Mouse (Mus musculus): ENCODE data around the gene Vwa1. TPM values are rescaled to one million over a fixed set of nuclear protein-coding genes. Genes with fewer than 3 reads are reported as not detected.
A peak's percentile ranks its signal among the peaks of the same experiment; 100 is the strongest.

The Vwa1 gene
- total and polyA plus RNA-seq, 2 experiments from 2014 or later, result 7.5 to 15.5 TPM

DNA sequence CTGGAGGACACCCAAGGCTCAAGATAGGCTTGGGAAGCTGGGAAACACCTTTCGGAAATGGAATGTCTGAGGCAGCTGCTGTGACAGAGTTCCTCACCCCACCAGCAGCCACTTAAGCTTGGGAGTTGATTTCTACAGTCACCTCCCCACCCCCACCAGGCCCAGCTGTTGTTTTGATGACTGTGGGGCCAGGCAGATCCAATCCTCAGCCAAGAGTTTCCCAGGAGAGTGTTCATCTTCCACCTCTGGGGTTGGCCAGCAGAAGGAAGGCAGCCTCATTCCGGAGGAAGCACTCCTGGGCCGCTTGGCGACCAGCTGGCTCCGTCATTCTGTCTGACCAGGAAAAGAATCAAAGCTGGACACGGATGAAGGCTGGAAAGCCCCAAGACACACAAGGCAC is 6.4 kb upstream of the Vwa1 start:
- Histone ChIP-seq H3K4me1 (ENCODE audit: control insufficient read depth, insufficient read depth) (peaks cover 30% of the 10 kb centered on the region), H3K36me3 (replicated peaks; ENCODE audit: control insufficient read depth, insufficient read depth, low read length) (no peaks in the 10 kb centered on the region), H3K4me3 (ENCODE audit: low read depth, low read length) (no peak overlapping the region), H3K27ac (ENCODE audit: low read depth) (peak overlapping the region; percentile 72), H3K27me3 (ENCODE audit: control insufficient read depth, insufficient read depth, low read length) (no peaks in the 10 kb centered on the region), H3K9me3 (replicated peaks; ENCODE audit: control insufficient read depth, low read length) (no peaks in the 10 kb centered on the region), H3K9ac (replicated peaks; ENCODE audit: low read depth, low read length) (no peak overlapping the region), H3K4me2 (ENCODE audit: low read depth, low read length) (no peak overlapping the region)
- ATAC-seq (ENCODE audit: insufficient read depth, low read depth), result peak; percentile 34
- TF ChIP-seq EP300 (IDR thresholded peaks at IDR 0.05; ENCODE audit: low read depth), result 0 out of 2 replicates have a peak, but pooled peaks have one; percentile 58
- no peak for TF ChIP-seq CTCF (IDR thresholded peaks at IDR 0.05; ENCODE audit: low read depth)
- WGBS, result 18% methylated on average over 6 of the region's 6 CpGs
- DNase-seq (ENCODE audit: low spot score), result peak; percentile 63

DNA sequence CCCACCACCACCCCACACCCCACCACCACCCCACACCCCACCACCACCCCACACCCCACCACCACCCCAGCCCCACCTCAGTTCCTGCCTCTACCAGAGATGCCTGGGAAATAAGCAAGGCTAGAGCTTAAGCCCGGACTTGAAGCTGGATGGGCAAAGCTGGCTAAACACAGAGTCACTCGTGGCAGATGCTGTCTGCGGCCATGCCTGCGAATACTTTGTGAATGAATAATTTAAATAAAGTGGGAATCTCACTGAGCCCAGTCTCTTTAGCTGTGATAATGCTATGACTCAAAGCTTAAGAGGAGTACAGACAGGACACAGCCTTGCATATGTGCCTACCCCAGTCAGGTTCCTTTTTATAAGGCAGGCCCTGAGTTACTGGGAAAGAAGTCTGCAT is 5.0 kb upstream of the Vwa1 start:
- Histone ChIP-seq H3K9ac (replicated peaks; ENCODE audit: low read depth, low read length) (no peak overlapping the region), H3K4me1 (ENCODE audit: control insufficient read depth, insufficient read depth) (peaks cover 34% of the 10 kb centered on the region), H3K4me2 (ENCODE audit: low read depth, low read length) (no peak overlapping the region), H3K36me3 (replicated peaks; ENCODE audit: control insufficient read depth, insufficient read depth, low read length) (no peaks in the 10 kb centered on the region), H3K27me3 (ENCODE audit: control insufficient read depth, insufficient read depth, low read length) (no peaks in the 10 kb centered on the region), H3K27ac (ENCODE audit: low read depth) (no peak overlapping the region), H3K4me3 (ENCODE audit: low read depth, low read length) (no peak overlapping the region), H3K9me3 (replicated peaks; ENCODE audit: control insufficient read depth, low read length) (no peaks in the 10 kb centered on the region)
- ATAC-seq (ENCODE audit: insufficient read depth, low read depth) (no peak), DNase-seq (ENCODE audit: low spot score) (no peak)
- 86% methylated on average over 4 of the region's 4 CpGs for WGBS
- TF ChIP-seq EP300 (IDR thresholded peaks at IDR 0.05; ENCODE audit: low read depth), result no peak
- TF ChIP-seq CTCF (IDR thresholded peaks at IDR 0.05; ENCODE audit: low read depth), result no peak

DNA sequence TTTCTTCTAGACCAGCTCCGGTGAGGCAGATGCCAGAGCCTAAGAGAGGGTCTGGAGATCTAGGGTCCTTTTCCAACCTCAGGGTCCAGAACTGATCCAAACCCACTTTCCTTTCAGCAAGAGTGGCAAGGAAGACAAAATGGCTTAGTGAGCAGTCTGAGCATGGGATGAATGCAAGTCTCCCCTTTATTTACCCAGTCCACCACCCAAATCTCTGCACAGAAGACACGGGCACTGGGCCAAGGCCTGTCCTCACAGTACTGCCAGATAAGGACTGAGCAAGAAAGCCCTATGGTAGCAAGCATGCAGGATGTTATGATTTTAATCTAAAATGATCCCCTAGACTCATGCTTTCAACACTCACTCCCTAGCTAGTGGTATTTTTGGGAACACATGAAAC is 3.3 kb upstream of the Vwa1 start:
- no peaks in the 10 kb centered on the region for H3K36me3 ChIP-seq (replicated peaks; ENCODE audit: control insufficient read depth, insufficient read depth, low read length)
- 27% methylated on average over 2 of the region's 2 CpGs for WGBS
- peak overlapping the region; percentile 58 for H3K27ac ChIP-seq (ENCODE audit: low read depth)
- H3K4me2 ChIP-seq (ENCODE audit: low read depth, low read length), result no peak overlapping the region
- no peak for TF ChIP-seq CTCF (IDR thresholded peaks at IDR 0.05; ENCODE audit: low read depth)
- TF ChIP-seq EP300 (IDR thresholded peaks at IDR 0.05; ENCODE audit: low read depth), result no peak
- no peak overlapping the region for H3K9ac ChIP-seq (replicated peaks; ENCODE audit: low read depth, low read length)
- no peaks in the 10 kb centered on the region for H3K9me3 ChIP-seq (replicated peaks; ENCODE audit: control insufficient read depth, low read length)
- no peaks in the 10 kb centered on the region; the same call in 1 of the 2 replicates for H3K27me3 ChIP-seq (ENCODE audit: control insufficient read depth, insufficient read depth, low read length)
- ATAC-seq (ENCODE audit: insufficient read depth, low read depth), result no peak
- H3K4me3 ChIP-seq (ENCODE audit: low read depth, low read length), result no peak overlapping the region
- no peak for DNase-seq (ENCODE audit: low spot score)
- H3K4me1 ChIP-seq (ENCODE audit: control insufficient read depth, insufficient read depth), result peaks cover 29% of the 10 kb centered on the region

DNA sequence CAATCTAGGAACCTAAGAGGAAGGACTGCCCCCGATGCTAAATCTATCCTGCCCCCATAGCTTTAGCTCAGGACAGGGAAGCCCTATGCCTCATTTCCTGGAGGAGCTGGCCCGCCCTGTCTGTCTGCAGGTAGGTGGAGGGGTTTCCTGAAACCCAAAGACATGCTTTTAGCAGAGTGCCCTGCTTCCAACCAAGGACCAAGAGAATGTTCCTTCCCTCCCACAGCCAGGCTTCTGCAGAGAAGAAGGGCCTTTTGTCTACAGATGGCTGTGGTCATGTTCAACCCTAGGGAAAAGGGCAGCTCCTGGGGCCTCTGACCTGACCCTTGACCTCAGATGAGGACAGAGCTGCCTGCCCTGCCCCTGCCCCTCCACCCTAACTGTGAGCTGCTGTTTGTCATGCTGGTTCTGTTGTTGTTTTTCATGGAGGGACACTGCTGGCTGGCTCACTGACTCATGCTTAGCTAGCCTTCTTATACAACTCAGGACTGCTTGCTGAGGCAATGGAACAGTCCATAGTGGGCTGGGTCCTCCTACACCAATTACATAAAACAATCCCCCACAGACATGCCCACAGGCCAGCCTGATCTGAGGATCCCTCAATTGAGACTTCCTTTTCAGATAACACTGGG is 2.3 kb upstream of the Vwa1 start:
- WGBS, result 61% methylated on average over 2 of the region's 2 CpGs
- ATAC-seq (ENCODE audit: insufficient read depth, low read depth) (no peak), DNase-seq (ENCODE audit: low spot score) (no peak)
- H3K36me3 ChIP-seq (replicated peaks; ENCODE audit: control insufficient read depth, insufficient read depth, low read length), result no peaks in the 10 kb centered on the region
- H3K27ac ChIP-seq (ENCODE audit: low read depth), result peak overlapping the region; percentile 61
- no peaks in the 10 kb centered on the region for H3K9me3 ChIP-seq (replicated peaks; ENCODE audit: control insufficient read depth, low read length)
- H3K27me3 ChIP-seq (ENCODE audit: control insufficient read depth, insufficient read depth, low read length), result peaks cover 5% of the 10 kb centered on the region; the same call in 1 of the 2 replicates
- TF ChIP-seq EP300 (IDR thresholded peaks at IDR 0.05; ENCODE audit: low read depth) (no peak), CTCF (IDR thresholded peaks at IDR 0.05; ENCODE audit: low read depth) (no peak)
- no peak overlapping the region for H3K9ac ChIP-seq (replicated peaks; ENCODE audit: low read depth, low read length)
- H3K4me1 ChIP-seq (ENCODE audit: control insufficient read depth, insufficient read depth), result peaks cover 29% of the 10 kb centered on the region
- no peak overlapping the region for H3K4me2 ChIP-seq (ENCODE audit: low read depth, low read length)
- H3K4me3 ChIP-seq (ENCODE audit: low read depth, low read length), result no peak overlapping the region

DNA sequence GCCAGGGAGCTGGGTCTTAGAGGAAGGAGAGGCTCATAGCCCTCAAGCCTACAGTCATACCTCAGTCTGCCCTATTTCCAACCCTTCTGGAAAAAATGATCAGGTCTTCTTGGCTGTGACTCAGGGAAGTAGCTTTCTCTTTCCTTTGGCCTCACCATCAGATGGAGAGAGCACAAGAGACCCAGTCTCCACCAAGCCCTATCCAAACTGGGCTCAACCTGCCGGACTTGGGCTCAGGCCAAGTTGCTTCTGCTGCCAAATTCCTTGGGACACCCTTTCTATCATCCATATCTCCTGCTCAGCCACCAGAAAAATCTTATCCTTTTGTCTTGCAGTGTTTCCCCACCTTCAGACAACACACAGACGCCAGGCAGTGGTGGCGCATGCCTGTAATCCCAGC is 1.4 kb upstream of the Vwa1 start:
- H3K27me3 ChIP-seq (ENCODE audit: control insufficient read depth, insufficient read depth, low read length), result peaks cover 5% of the 10 kb centered on the region; the same call in 1 of the 2 replicates
- no peak for ATAC-seq (ENCODE audit: insufficient read depth, low read depth)

More for the DNA sequence above, 1.4 kb upstream of the Vwa1 start:
- no peak for DNase-seq (ENCODE audit: low spot score)
- 42% methylated on average over 3 of the region's 3 CpGs for WGBS
- no peaks in the 10 kb centered on the region for H3K9me3 ChIP-seq (replicated peaks; ENCODE audit: control insufficient read depth, low read length)
- peaks cover 29% of the 10 kb centered on the region for H3K4me1 ChIP-seq (ENCODE audit: control insufficient read depth, insufficient read depth)
- peak overlapping the region; percentile 80 for H3K27ac ChIP-seq (ENCODE audit: low read depth)
- no peak overlapping the region for H3K9ac ChIP-seq (replicated peaks; ENCODE audit: low read depth, low read length)
- no peak for TF ChIP-seq EP300 (IDR thresholded peaks at IDR 0.05; ENCODE audit: low read depth)
- no peak for TF ChIP-seq CTCF (IDR thresholded peaks at IDR 0.05; ENCODE audit: low read depth)
- no peaks in the 10 kb centered on the region for H3K36me3 ChIP-seq (replicated peaks; ENCODE audit: control insufficient read depth, insufficient read depth, low read length)
- H3K4me3 ChIP-seq (ENCODE audit: low read depth, low read length), result no peak overlapping the region
- no peak overlapping the region for H3K4me2 ChIP-seq (ENCODE audit: low read depth, low read length)
